Mouse (Mus musculus) megakaryocyte, embryonic 14.5 days (primary cell): ENCODE data around the gene Phf21b.

Experiments used
- FLI1 ChIP-seq: IDR thresholded peaks from 2 replicates; pipeline ENCODE4 v1.6.1; 2012; ENCODE audit warnings: low read length, inconsistent platforms, mixed read lengths
- GATA1 ChIP-seq: IDR thresholded peaks from 3 replicates; pipeline ENCODE4 v1.6.1; 2012; ENCODE audit warnings: mixed read lengths, low read length, inconsistent platforms, borderline replicate concordance

- no peak for TF ChIP-seq GATA1
- no peak for TF ChIP-seq FLI1
Observed at GRCm38 (mm10) chr15:84856006-84856995, at the start of gene Phf21b.
